Mouse (Mus musculus) kidney, adult 8-10 months (tissue): ENCODE measurements around the gene Pttg1.

Experiments
- DNase-seq, 2 experiments: peaks; one replicate each; pipeline ENCODE4 v3.0.0; 2022

Gene Pttg1

GRCm38 (mm10) chr11:43374956-43375355 lies 51.1 kb downstream of the Pttg1 start:
- no peak for DNase-seq

- no peak for DNase-seq
Observed at GRCm38 (mm10) chr11:43373367-43373766, 52.7 kb downstream of the Pttg1 start.

GRCm38 (mm10) chr11:43371807-43372206 lies 54.2 kb downstream of the Pttg1 start:
- no peak for DNase-seq
